Mouse (Mus musculus): ENCODE data around the gene 5330417H12Rik. TPM values are rescaled to one million over a fixed set of nuclear protein-coding genes. Genes with fewer than 3 reads are reported as not detected.

Gene 5330417H12Rik
- total RNA-seq (2014; rRNA removed; ENCODE audit: low replicate concordance) (not detected in 2 replicates), polyA plus RNA-seq (2015; fragmentation: Nextera tagmentation; extraction: Ambion mirVana) (not detected in 2 replicates)

GRCm38 (mm10) chr7:107625061-107625460, at the start of gene 5330417H12Rik:
5330417H12Rik (minus strand) TSS chr7:107625161.
- Histone ChIP-seq H3K27me3 (ENCODE audit: control insufficient read depth, insufficient read depth, low read length) (no peaks in the 10 kb centered on the region), H3K4me1 (ENCODE audit: control insufficient read depth, insufficient read depth) (no peaks in the 10 kb centered on the region), H3K4me2 (ENCODE audit: low read depth, low read length) (no peak within 1 kb of the TSS), H3K27ac (ENCODE audit: low read depth) (no peak within 1 kb of the TSS), H3K9ac (replicated peaks; ENCODE audit: low read depth, low read length) (no peak within 1 kb of the TSS), H3K36me3 (replicated peaks; ENCODE audit: control insufficient read depth, insufficient read depth, low read length) (no peaks in the 10 kb centered on the region), H3K4me3 (ENCODE audit: low read depth, low read length) (no peak within 1 kb of the TSS), H3K9me3 (replicated peaks; ENCODE audit: control insufficient read depth, low read length) (no peaks in the 10 kb centered on the region)
- TF ChIP-seq EP300 (IDR thresholded peaks at IDR 0.05; ENCODE audit: low read depth) (no peak), CTCF (IDR thresholded peaks at IDR 0.05; ENCODE audit: low read depth) (no peak)
- WGBS: 74% methylated on average over 2 of the region's 2 CpGs
- DNase-seq (ENCODE audit: low spot score) (no peak), ATAC-seq (ENCODE audit: insufficient read depth, low read depth) (no peak)

DNA sequence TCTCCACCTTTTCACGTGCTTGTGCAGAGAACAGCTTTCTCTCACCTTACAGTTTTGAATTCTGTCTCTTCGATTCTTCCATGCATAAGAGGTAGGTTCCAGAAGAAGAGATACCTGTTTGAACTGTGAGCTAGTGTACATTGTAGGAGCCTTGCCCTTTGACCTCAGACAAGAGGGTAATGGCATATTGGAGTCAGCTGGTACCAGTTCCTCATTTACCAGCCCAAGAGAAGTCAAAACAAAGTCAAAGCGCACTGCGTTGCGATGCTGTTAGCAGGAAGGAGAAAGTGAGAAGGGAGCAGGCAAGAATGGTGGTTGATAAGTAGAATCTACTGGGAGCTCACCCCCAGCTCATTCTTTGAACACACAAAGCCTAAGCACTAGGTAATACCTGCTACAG, 43.6 kb upstream of the 5330417H12Rik start:
- Histone ChIP-seq H3K27ac (ENCODE audit: low read depth) (no peak overlapping the region), H3K4me2 (ENCODE audit: low read depth, low read length) (no peak overlapping the region), H3K9ac (replicated peaks; ENCODE audit: low read depth, low read length) (no peak overlapping the region), H3K4me3 (ENCODE audit: low read depth, low read length) (no peak overlapping the region), H3K27me3 (ENCODE audit: control insufficient read depth, insufficient read depth, low read length) (no peaks in the 10 kb centered on the region), H3K4me1 (ENCODE audit: control insufficient read depth, insufficient read depth) (peaks cover 26% of the 10 kb centered on the region), H3K9me3 (replicated peaks; ENCODE audit: control insufficient read depth, low read length) (no peaks in the 10 kb centered on the region), H3K36me3 (replicated peaks; ENCODE audit: control insufficient read depth, insufficient read depth, low read length) (no peaks in the 10 kb centered on the region)
- 90% methylated on average over 5 of the region's 5 CpGs for WGBS
- ATAC-seq (ENCODE audit: insufficient read depth, low read depth): no peak
- DNase-seq (ENCODE audit: low spot score): no peak
- no peak for TF ChIP-seq CTCF (IDR thresholded peaks at IDR 0.05; ENCODE audit: low read depth)
- no peak for TF ChIP-seq EP300 (IDR thresholded peaks at IDR 0.05; ENCODE audit: low read depth)

DNA sequence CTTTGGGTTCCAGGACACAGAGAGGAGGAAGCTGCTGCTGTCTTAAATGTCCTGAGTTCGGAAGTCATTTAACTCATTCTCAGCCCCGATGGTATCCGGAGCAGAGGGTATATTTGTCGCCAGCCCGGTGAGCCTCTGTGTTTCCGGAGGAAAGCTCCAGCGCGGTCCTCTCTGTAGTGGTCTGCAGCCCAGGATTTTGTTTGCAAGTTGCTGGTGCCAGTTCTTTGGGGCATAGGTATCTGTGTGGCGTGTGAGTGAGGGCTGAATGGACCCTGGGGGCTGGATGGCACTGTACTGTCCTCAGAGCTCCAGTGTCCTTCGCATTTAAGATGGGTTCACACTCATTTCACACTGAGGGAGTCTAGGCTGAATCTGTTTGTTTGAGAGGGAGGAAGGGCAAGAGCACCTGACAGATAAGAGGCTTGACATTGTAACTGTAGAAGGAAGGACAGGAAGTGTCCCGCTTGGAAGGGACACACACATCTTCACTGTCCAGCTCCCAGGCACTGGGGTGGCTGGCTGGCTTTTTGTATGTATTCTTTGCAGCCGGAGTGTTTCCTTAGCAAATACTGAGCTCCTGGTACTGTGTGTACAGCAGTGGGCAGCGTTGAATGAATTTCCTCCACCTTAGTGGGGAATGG, 41.4 kb upstream of the 5330417H12Rik start:
- H3K4me1 ChIP-seq (ENCODE audit: control insufficient read depth, insufficient read depth): peaks cover 27% of the 10 kb centered on the region
- H3K9me3 ChIP-seq (replicated peaks; ENCODE audit: control insufficient read depth, low read length): no peaks in the 10 kb centered on the region
- peak overlapping the region; percentile 49 for H3K4me3 ChIP-seq (ENCODE audit: low read depth, low read length)
- H3K4me2 ChIP-seq (ENCODE audit: low read depth, low read length): peak overlapping the region; percentile 72
- DNase-seq (ENCODE audit: low spot score) (peak; percentile 41), ATAC-seq (ENCODE audit: insufficient read depth, low read depth) (peak; percentile 47)
- no peaks in the 10 kb centered on the region for H3K27me3 ChIP-seq (ENCODE audit: control insufficient read depth, insufficient read depth, low read length)
- WGBS: 10% methylated on average over 13 of the region's 13 CpGs
- H3K36me3 ChIP-seq (replicated peaks; ENCODE audit: control insufficient read depth, insufficient read depth, low read length): no peaks in the 10 kb centered on the region
- H3K9ac ChIP-seq (replicated peaks; ENCODE audit: low read depth, low read length): peak overlapping the region; percentile 66
- peak overlapping the region; percentile 89 for H3K27ac ChIP-seq (ENCODE audit: low read depth)
- TF ChIP-seq CTCF (IDR thresholded peaks at IDR 0.05; ENCODE audit: low read depth): no peak
- TF ChIP-seq EP300 (IDR thresholded peaks at IDR 0.05; ENCODE audit: low read depth): no peak

DNA sequence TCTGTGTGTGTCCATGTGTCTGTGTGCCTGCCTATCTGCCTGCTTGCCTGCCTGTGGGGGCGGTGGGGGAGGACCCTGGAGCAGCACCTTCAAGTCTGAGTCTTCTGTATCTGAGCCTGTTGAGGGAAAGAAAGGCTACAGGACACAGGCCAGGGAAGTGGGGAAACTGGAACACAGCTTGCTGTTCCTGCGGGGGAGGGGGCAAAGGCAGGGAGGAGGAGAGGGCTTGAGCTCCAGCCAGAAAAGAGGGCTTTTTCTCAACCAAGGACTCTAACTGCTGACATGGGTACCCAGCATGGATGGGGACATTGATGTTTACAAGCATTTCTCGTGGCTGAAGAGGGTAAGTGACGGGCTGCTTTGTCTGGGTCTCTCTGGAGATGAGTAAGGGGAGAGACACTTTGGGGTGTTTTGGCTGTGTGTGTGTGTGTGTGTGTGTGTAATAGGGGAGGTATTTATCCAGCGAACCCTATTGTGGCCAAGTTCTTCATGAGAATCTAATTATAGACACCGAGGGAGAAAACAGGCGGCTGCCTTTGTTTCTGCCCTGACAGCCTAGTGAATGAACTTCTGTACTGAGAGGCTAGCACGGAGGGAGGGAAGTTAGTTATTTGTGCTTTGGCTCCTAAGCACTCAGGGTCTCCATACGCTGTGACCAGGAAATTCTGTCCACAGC, 40.8 kb upstream of the 5330417H12Rik start:
- no peaks in the 10 kb centered on the region for H3K9me3 ChIP-seq (replicated peaks; ENCODE audit: control insufficient read depth, low read length)
- ATAC-seq (ENCODE audit: insufficient read depth, low read depth) (peak; percentile 28), DNase-seq (ENCODE audit: low spot score) (peak; percentile 55)
- peaks cover 27% of the 10 kb centered on the region for H3K4me1 ChIP-seq (ENCODE audit: control insufficient read depth, insufficient read depth)
- peak overlapping the region; percentile 49 for H3K4me3 ChIP-seq (ENCODE audit: low read depth, low read length)
- peak overlapping the region; percentile 66 for H3K9ac ChIP-seq (replicated peaks; ENCODE audit: low read depth, low read length)
- TF ChIP-seq CTCF (IDR thresholded peaks at IDR 0.05; ENCODE audit: low read depth) (no peak), EP300 (IDR thresholded peaks at IDR 0.05; ENCODE audit: low read depth) (no peak)
- WGBS: 4% methylated on average over 9 of the region's 9 CpGs
- no peaks in the 10 kb centered on the region for H3K27me3 ChIP-seq (ENCODE audit: control insufficient read depth, insufficient read depth, low read length)
- peak overlapping the region; percentile 72 for H3K4me2 ChIP-seq (ENCODE audit: low read depth, low read length)
- peak overlapping the region; percentile 89 for H3K27ac ChIP-seq (ENCODE audit: low read depth)
- H3K36me3 ChIP-seq (replicated peaks; ENCODE audit: control insufficient read depth, insufficient read depth, low read length): no peaks in the 10 kb centered on the region

GRCm38 (mm10) chr7:107665221-107665585, 40.2 kb upstream of the 5330417H12Rik start:
- WGBS: 10% methylated on average over 4 of the region's 4 CpGs
- Histone ChIP-seq H3K36me3 (replicated peaks; ENCODE audit: control insufficient read depth, insufficient read depth, low read length) (no peaks in the 10 kb centered on the region), H3K4me3 (ENCODE audit: low read depth, low read length) (peak overlapping the region; percentile 49), H3K4me2 (ENCODE audit: low read depth, low read length) (peak overlapping the region; percentile 72), H3K4me1 (ENCODE audit: control insufficient read depth, insufficient read depth) (peaks cover 27% of the 10 kb centered on the region), H3K9ac (replicated peaks; ENCODE audit: low read depth, low read length) (peak overlapping the region; percentile 66), H3K27me3 (ENCODE audit: control insufficient read depth, insufficient read depth, low read length) (no peaks in the 10 kb centered on the region), H3K9me3 (replicated peaks; ENCODE audit: control insufficient read depth, low read length) (no peaks in the 10 kb centered on the region), H3K27ac (ENCODE audit: low read depth) (peak overlapping the region; percentile 89)
- ATAC-seq (ENCODE audit: insufficient read depth, low read depth) (peak; percentile 2; the same call in 1 of the 2 replicates), DNase-seq (ENCODE audit: low spot score) (peak; percentile 13)
- no peak for TF ChIP-seq CTCF (IDR thresholded peaks at IDR 0.05; ENCODE audit: low read depth)
- TF ChIP-seq EP300 (IDR thresholded peaks at IDR 0.05; ENCODE audit: low read depth): no peak
